Mouse (Mus musculus): ENCODE results near the gene Ajm1.

DNA sequence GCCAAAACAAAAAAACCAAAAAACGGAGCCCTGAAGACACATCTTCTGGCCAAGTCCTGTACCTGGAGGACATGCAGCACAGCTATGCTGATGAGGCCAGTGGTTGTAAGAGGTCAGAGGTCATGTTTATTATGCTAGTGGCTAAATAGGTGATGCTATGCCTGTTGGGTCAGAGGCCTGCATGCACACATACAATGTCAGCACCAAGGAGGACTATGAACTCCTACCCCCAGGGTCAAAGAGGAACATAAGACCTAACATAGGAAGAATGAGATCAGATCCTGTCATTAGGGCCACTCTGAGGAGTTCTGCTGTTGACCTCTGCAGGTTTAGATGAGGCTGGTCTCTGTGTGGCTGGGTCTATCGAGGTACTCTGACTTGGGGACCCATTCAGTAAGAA lies 18.5 kb upstream of the Ajm1 start:
- TF ChIP-seq CTCF (IDR thresholded peaks at IDR 0.05; ENCODE audit: extremely low read depth, insufficient read length, insufficient replicate concordance, low read depth, low read length) (no peak), POLR2A (IDR thresholded peaks at IDR 0.05; ENCODE audit: low read depth, low read length) (no peak)

All from small intestine, adult 2 months (tissue).